Mouse (Mus musculus) gastrocnemius, postnatal 14 days (tissue): ENCODE results near the gene B020004J07Rik. TPM values are rescaled to one million over a fixed set of nuclear protein-coding genes. Genes with fewer than 3 reads are reported as not detected.
"Not testable (repeated sequence)": the region's sequence is repeated elsewhere in the genome, so short reads cannot be mapped to it uniquely, and the experiment has no call there.

ENCODE experiments used
- DNase-seq: peaks from one replicate; pipeline ENCODE4 v3.0.0; 2021; ENCODE audit warnings: mixed read lengths
- intact Hi-C: fragments of 180-260 bp; cut with DNase I; formaldehyde crosslinking; loops from one replicate; pipeline ENCODE4 v1.15.1; 2025; ENCODE audit warnings: low total_unique reads
- long read RNA-seq, 2 experiments: library from polyadenylated mRNA; stranded (forward); transcript quantifications; one replicate each; pipeline ENCODE4 v2.0.0; 2021
- total RNA-seq, 2 experiments: library from RNA; stranded (reverse); gene quantifications; 2 replicates each; pipeline ENCODE4 v1.2.3; 2021

B020004J07Rik gene
- not detected for total RNA-seq
- long read RNA-seq, experiment 1 = 0 reads
- long read RNA-seq, experiment 2 = 0 reads

DNA sequence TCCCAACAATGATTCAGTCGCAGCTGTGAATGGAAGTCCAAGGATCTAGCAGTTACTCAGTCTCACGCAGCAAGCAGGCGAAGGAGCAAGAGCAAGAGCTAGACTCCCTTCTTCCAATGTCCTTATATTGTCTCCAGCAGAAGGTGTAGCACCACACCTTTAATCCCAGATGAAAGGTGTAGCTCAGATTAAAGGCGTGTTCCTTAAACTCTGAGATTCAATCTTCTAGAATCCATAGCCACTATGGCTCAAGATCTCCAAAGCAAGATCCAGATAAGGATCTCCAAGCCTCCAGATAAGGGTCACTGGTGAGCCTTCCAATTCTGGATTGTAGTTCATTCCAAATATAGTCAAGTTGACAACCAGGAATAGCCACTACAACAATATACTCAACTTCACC lies at the start of gene B020004J07Rik:
B020004J07Rik (minus strand) TSS at position 101 of the 400 bp plus-strand sequence.
- DNase-seq, intact Hi-C loops: not testable (repeated sequence)

DNA sequence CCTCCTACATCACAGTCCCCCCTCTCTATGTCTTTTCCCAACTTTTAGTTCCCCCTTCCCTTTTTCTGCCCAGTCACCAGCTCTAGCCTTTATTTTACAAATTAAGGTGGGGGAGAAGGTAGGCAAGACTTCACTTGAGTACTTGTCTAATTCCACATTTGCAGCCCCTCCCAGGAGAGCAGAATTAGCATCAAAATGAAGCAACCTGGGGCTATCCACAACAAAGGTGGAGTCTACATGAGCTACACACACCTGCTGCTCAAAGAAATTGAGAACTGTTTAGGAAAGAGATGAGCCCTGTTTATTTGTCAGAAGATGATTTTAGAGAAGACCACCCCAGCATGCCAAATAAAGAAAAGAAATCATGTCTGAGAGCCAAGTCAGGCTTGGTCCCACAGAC lies 45.6 kb upstream of the B020004J07Rik start:
- DNase-seq = no peak
- intact Hi-C loops = no loop called here

DNA sequence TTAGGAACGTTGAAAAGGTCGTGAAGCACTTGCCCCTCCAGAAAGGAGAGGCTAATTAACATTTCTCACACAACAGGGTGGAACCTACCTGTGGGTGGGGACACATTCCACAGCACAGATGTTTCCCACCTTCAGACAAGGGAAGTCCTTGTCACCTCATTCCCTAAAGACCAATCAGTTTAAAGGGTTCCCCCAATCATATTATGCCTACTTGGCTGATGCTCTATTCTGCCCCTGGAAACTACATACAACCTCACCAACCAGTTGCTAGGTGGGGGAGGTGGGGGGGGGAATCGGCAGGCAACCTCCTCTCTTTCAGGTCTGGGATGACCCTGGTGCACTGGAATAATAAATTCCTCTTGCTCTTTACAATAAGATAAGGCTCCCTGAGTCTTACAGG lies 39.8 kb upstream of the B020004J07Rik start:
- DNase-seq = no peak
- intact Hi-C loops = no loop called here

DNA sequence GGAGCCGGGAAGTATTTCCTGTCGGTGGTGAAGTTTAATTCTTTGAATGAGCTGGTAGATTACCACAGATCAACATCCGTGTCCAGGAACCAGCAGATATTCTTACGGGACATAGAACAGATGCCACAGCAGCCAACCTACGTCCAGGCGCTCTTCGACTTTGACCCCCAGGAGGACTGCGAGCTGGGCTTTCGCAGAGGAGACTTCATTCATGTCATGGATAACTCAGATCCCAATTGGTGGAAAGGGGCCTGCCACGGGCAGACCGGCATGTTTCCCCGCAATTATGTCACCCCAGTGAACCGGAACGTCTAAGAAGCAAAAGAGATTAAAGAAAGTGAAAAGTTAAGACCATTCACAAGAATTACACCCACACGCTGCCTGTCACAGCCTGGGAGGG lies 31.9 kb upstream of the B020004J07Rik start:
- DNase-seq = not testable (repeated sequence)

DNA sequence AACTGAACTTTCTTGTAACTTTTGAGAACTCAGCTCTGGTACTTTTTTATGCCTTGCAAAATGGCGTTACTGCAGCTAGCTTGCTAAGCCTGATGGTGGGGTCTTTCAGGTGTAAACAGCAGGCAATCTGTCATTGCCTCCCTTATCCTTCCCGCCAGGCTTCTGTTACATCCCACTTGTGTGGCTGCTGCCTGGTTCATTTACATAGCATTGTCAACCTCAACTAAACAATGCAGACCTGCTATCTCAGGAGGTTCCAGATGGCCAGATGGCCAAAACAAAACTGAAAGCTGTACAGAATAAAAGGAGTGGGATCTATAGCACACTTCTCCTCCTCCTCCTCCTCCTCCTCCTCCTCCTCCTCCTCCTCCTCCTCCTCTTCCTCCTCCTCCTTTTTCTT lies 28.2 kb upstream of the B020004J07Rik start:
- DNase-seq, intact Hi-C loops: not testable (repeated sequence)

More for the DNA sequence above, 31.9 kb upstream of the B020004J07Rik start:
- intact Hi-C loops = not testable (repeated sequence)

DNA sequence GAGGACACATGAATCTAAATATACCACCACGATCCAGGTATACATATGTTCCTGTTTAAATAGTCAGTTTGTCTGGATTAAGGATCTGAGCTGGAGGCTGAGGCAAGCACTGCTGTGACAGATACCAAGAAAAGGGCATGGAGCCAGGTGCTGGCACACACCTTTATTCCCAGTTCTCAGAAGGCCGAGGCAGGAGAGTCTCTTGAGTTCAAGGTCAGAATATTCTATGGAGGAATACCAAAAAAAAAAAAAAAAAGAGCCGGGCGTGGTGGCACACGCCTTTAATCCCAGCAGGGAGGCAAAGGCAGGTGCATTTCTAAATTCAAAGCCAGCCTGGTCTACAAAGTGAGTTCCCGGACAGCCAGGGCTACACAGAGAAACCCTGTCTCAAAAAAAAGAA lies 18.5 kb upstream of the B020004J07Rik start:
- no peak for DNase-seq
- intact Hi-C loops = no loop called here

DNA sequence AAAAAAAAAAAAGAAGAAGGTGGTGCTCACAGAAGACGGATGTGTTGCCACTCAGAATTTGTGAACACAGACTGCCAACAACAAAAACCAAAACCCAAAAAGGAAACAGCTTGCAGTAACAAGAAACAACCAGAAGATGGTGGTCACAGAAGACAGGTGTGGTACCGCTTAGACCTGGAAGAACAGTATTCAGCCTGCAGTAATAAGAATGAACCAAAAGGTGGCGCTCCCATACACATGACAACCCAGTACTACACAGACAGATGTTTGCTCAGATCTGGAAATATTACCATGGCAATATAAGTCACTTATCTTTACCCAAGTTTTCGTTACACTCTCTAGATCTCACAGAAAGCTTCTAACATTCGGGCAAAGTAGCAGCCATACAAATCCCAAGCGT lies 17.1 kb upstream of the B020004J07Rik start:
- DNase-seq = no peak

DNA sequence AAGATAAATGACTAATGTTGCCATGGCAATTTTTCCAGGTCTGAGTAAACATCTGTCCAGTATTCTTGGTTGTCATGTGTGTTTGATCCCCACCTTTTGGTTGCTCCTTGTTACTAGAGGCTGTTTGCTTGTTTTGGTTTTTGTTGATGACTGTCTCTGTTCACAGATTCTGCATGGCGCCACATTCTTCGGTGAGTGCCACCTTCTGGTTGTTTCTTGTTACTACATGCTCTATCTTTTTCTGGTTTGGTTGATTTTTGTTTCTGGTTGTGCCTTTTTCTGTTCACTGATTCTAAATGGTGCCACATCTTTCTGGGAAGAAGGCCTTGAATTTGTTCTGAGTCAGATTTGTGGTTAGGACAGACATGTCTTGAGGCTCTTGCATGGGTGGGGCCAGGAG lies 7.1 kb upstream of the B020004J07Rik start:
- intact Hi-C loops = no loop called here

More for the DNA sequence above, 17.1 kb upstream of the B020004J07Rik start:
- intact Hi-C loops = no loop called here

More for the DNA sequence above, 7.1 kb upstream of the B020004J07Rik start:
- DNase-seq = no peak

Other genes with a start within 250 kb of the B020004J07Rik start
- 10 to 100 TPM; 21.5 to 24.7 TPM for gene Leprot, start 196.3 kb downstream of the B020004J07Rik start, total RNA-seq
- gene Lepr, start 126.6 kb downstream of the B020004J07Rik start, total RNA-seq = 1 to 10 TPM; 3.4 to 3.8 TPM
- gene C130073F10Rik, start 49.8 kb upstream of the B020004J07Rik start, total RNA-seq = not detected
- gene Gm12800, start 65.1 kb upstream of the B020004J07Rik start, total RNA-seq = not detected
- not detected for gene Gm12794, start 96.4 kb upstream of the B020004J07Rik start, total RNA-seq
- gene Gm12790, start 137.0 kb upstream of the B020004J07Rik start, total RNA-seq = not detected
- not detected for gene Gm12789, start 142.6 kb upstream of the B020004J07Rik start, total RNA-seq
- 10 to 100 TPM; 28.8 to 39.4 TPM for gene Pde4b, start 243.5 kb upstream of the B020004J07Rik start, total RNA-seq